11 mouse cellular contexts compared by ENCODE assay signal in genomic region chr4:139246130-139246877, GRCm38 (mm10). TPM values are rescaled to one million over a fixed set of nuclear protein-coding genes. Genes with fewer than 3 reads are reported as not detected.
DNase-seq lines count a peak whose midpoint lies in the region; ATAC-seq and TF ChIP-seq lines count a peak whose summit lies in the region.
"Had no signal": no experiment of that assay in that cellular context is flagged by ENCODE, and none has a peak within 500 bp of the region (broad histone marks: within the 10 kb centered on the region; RNA-seq: fewer than 3 reads in every experiment).

No protein-coding gene starts in this region.

- 78% methylated on average over 7 of the region's 7 CpGs for WGBS in lung, postnatal 0 days
- WGBS in forebrain, embryonic 12.5 days = 19% methylated on average over 7 of the region's 7 CpGs
- WGBS in limb, embryonic 11.5 days = 7% methylated on average over 7 of the region's 7 CpGs
- 34% methylated on average over 7 of the region's 7 CpGs for WGBS in kidney, embryonic 14.5 days
- WGBS in lung, adult 2 months = 74% methylated on average over 7 of the region's 7 CpGs

- TF ChIP-seq POLR2A in lung, adult 2 months (IDR thresholded peaks at IDR 0.05; ENCODE audit: borderline replicate concordance, extremely low read depth, low read depth, low read length) = no peak

- H3K9ac ChIP-seq in lung, postnatal 0 days (replicated peaks; ENCODE audit: low read depth) = no peak overlapping the region
- no peak overlapping the region for H3K9ac ChIP-seq in forebrain, embryonic 12.5 days
- H3K9ac ChIP-seq in limb, embryonic 11.5 days (ENCODE audit: low read length) = no peak overlapping the region
- H3K9ac ChIP-seq in kidney, embryonic 14.5 days (ENCODE audit: low read depth, low read length) = no peak overlapping the region
- H3K9ac ChIP-seq: liver, embryonic 15.5 days had no signal

- H3K4me1 ChIP-seq in lung, postnatal 0 days (ENCODE audit: insufficient read depth, low read depth, low read length) = peaks cover 19% of the 10 kb centered on the region; the same call in 1 of the 2 replicates
- H3K4me1 ChIP-seq in forebrain, embryonic 12.5 days = peaks cover 69% of the 10 kb centered on the region
- peaks cover 93% of the 10 kb centered on the region for H3K4me1 ChIP-seq in limb, embryonic 11.5 days (ENCODE audit: control insufficient read depth, insufficient read depth, low read length)
- peaks cover 78% of the 10 kb centered on the region for H3K4me1 ChIP-seq in kidney, embryonic 14.5 days (ENCODE audit: control insufficient read depth, insufficient read depth, low read length)
- peaks cover 10% of the 10 kb centered on the region for H3K4me1 ChIP-seq in lung, adult 2 months (ENCODE audit: control insufficient read depth, insufficient read depth, low read length)

- DNase-seq in lung, postnatal 0 days (ENCODE audit: low spot score) = no peak
- no peak for DNase-seq in lung, postnatal 36 days
- peak; percentile 79 for DNase-seq in limb, embryonic 11.5 days (ENCODE audit: low spot score)
- peak; percentile 99 for DNase-seq in retina, postnatal 1 day
- DNase-seq in right cerebral cortex, adult 2 months (ENCODE audit: low spot score in 2 of 2) = no peak
- no peak for DNase-seq in lung, adult 2 months
- DNase-seq: adrenal gland, postnatal 25 days; kidney, postnatal 36 days had no signal

- no peak overlapping the region for H3K4me2 ChIP-seq in lung, postnatal 0 days (replicated peaks; ENCODE audit: low read depth, low read length)
- peak overlapping the region; percentile 15; the same call in 1 of the 2 replicates for H3K4me2 ChIP-seq in forebrain, embryonic 12.5 days
- no peak overlapping the region for H3K4me2 ChIP-seq in limb, embryonic 11.5 days (ENCODE audit: low read depth, severe bottlenecking)
- H3K4me2 ChIP-seq in kidney, embryonic 14.5 days (replicated peaks; ENCODE audit: low read depth, low read length) = no peak overlapping the region
- H3K4me2 ChIP-seq: liver, embryonic 15.5 days had no signal

- no peaks in the 10 kb centered on the region for H3K27me3 ChIP-seq in lung, postnatal 0 days (replicated peaks; ENCODE audit: insufficient read depth, low read length)
- H3K27me3 ChIP-seq in forebrain, embryonic 12.5 days = no peaks in the 10 kb centered on the region
- no peaks in the 10 kb centered on the region for H3K27me3 ChIP-seq in limb, embryonic 11.5 days (ENCODE audit: control insufficient read depth, insufficient read depth, low read length)
- no peaks in the 10 kb centered on the region for H3K27me3 ChIP-seq in kidney, embryonic 14.5 days (ENCODE audit: control insufficient read depth, insufficient read depth, low read length)
- H3K27me3 ChIP-seq: liver, embryonic 15.5 days had no signal

- no peak for ATAC-seq in lung, postnatal 0 days
- peak; percentile 87 for ATAC-seq in forebrain, embryonic 12.5 days (ENCODE audit: low FRiP score)
- ATAC-seq in limb, embryonic 11.5 days (ENCODE audit: insufficient number of reproducible peaks, low FRiP score, low TSS enrichment, low read depth) = peak; percentile 75
- no peak for ATAC-seq in kidney, embryonic 14.5 days (ENCODE audit: low FRiP score, low TSS enrichment)

- TF ChIP-seq EP300 in lung, postnatal 0 days (IDR thresholded peaks at IDR 0.05) = no peak

- 0 out of 2 replicates have a peak, but pooled peaks cover 6% of the 10 kb centered on the region for H3K36me3 ChIP-seq in lung, postnatal 0 days (ENCODE audit: insufficient read depth, low read length)
- peaks cover 18% of the 10 kb centered on the region for H3K36me3 ChIP-seq in forebrain, embryonic 12.5 days (replicated peaks)
- H3K36me3 ChIP-seq in limb, embryonic 11.5 days (ENCODE audit: control insufficient read depth, insufficient read depth, low read length) = no peaks in the 10 kb centered on the region; the same call in 1 of the 2 replicates
- peaks cover 4% of the 10 kb centered on the region; the same call in 1 of the 2 replicates for H3K36me3 ChIP-seq in kidney, embryonic 14.5 days (ENCODE audit: control insufficient read depth, insufficient read depth, low read length)

- no peak overlapping the region for H3K4me3 ChIP-seq in lung, postnatal 0 days (ENCODE audit: low read depth, low read length)
- H3K4me3 ChIP-seq in forebrain, embryonic 12.5 days (replicated peaks) = no peak overlapping the region
- H3K4me3 ChIP-seq in limb, embryonic 11.5 days (ENCODE audit: low read depth, low read length) = no peak overlapping the region
- no peak overlapping the region for H3K4me3 ChIP-seq in kidney, embryonic 14.5 days (ENCODE audit: low read length)
- H3K4me3 ChIP-seq in lung, adult 2 months (replicated peaks; ENCODE audit: extremely low read depth, low read depth, low read length) = no peak overlapping the region
- H3K4me3 ChIP-seq: liver, embryonic 15.5 days had no signal

- peak overlapping the region; percentile 9; the same call in 1 of the 2 replicates for H3K27ac ChIP-seq in lung, postnatal 0 days (ENCODE audit: low read length)
- peak overlapping the region; percentile 84 for H3K27ac ChIP-seq in forebrain, embryonic 12.5 days
- H3K27ac ChIP-seq in limb, embryonic 11.5 days (replicated peaks; ENCODE audit: low read depth, low read length) = peak overlapping the region; percentile 78
- H3K27ac ChIP-seq in kidney, embryonic 14.5 days (ENCODE audit: low read depth, low read length) = no peak overlapping the region
- H3K27ac ChIP-seq: liver, embryonic 15.5 days had no signal

- H3K9me3 ChIP-seq in lung, postnatal 0 days (ENCODE audit: low read length) = no peaks in the 10 kb centered on the region
- no peaks in the 10 kb centered on the region for H3K9me3 ChIP-seq in forebrain, embryonic 12.5 days
- H3K9me3 ChIP-seq in limb, embryonic 11.5 days (ENCODE audit: control insufficient read depth, low read length) = no peaks in the 10 kb centered on the region
- H3K9me3 ChIP-seq in kidney, embryonic 14.5 days (ENCODE audit: control insufficient read depth, low read length) = no peaks in the 10 kb centered on the region
- H3K9me3 ChIP-seq: liver, embryonic 15.5 days had no signal

- TF ChIP-seq CTCF in lung, postnatal 0 days (IDR thresholded peaks at IDR 0.05) = no peak
- TF ChIP-seq CTCF in lung, adult 2 months (IDR thresholded peaks at IDR 0.05; ENCODE audit: insufficient read depth, low read length) = no peak

RNA-seq across cellular contexts. Expression of gene Capzb, which starts 53.6 kb away (rescaled TPM):
- polyA plus RNA-seq in lung, postnatal 0 days (2015; fragmentation: Nextera tagmentation; extraction: Ambion mirVana) = 401 and 408 TPM in 2 replicates
- 307 and 312 TPM in 2 replicates for polyA plus RNA-seq in forebrain, embryonic 12.5 days (2016; fragmentation: Nextera tagmentation; extraction: Ambion mirVana)
- 278 and 307 TPM in 2 replicates for polyA plus RNA-seq in limb, embryonic 11.5 days (2014; fragmentation: Nextera tagmentation; extraction: Ambion mirVana)
- polyA plus RNA-seq in kidney, embryonic 14.5 days (2014; fragmentation: Nextera tagmentation; extraction: Ambion mirVana) = 256 and 319 TPM in 2 replicates
- 152 and 172 TPM in 2 replicates for polyA plus RNA-seq in lung, adult 2 months (2012; rRNA removed)

Comparison
In these comparisons a context has a peak if more than half of its experiments do, and no peak if none do; other contexts are left out.
1. ATAC-seq: peak in forebrain, embryonic 12.5 days (single experiment) and limb, embryonic 11.5 days (single experiment); none in lung, postnatal 0 days (single experiment) and kidney, embryonic 14.5 days (single experiment).
2. DNase-seq: peak in limb, embryonic 11.5 days (single experiment) and retina, postnatal 1 day (single experiment); none in lung, postnatal 0 days (single experiment), lung, postnatal 36 days (single experiment), right cerebral cortex, adult 2 months (0 of 2) and lung, adult 2 months (single experiment).